Mouse (Mus musculus): ENCODE data around the gene Hps4. TPM values are rescaled to one million over a fixed set of nuclear protein-coding genes. Genes with fewer than 3 reads are reported as not detected.

The Hps4 gene
- polyA plus RNA-seq, 1 experiment from 2014 or later = 37.6 TPM

GRCm38 (mm10) chr5:112384805-112385472, 42.1 kb downstream of the Hps4 start:
- 91% methylated on average over 13 of the region's 13 CpGs for WGBS
- no peak overlapping the region for H3K4me2 ChIP-seq (ENCODE audit: low read length)
- no peaks in the 10 kb centered on the region for H3K9me3 ChIP-seq (ENCODE audit: control insufficient read depth, low read length)
- ATAC-seq = no peak
- H3K27me3 ChIP-seq (replicated peaks; ENCODE audit: control insufficient read depth, insufficient read depth, low read length) = no peaks in the 10 kb centered on the region
- H3K27ac ChIP-seq (ENCODE audit: low read length) = no peak overlapping the region
- H3K9ac ChIP-seq (replicated peaks; ENCODE audit: low read depth, low read length) = no peak overlapping the region
- H3K4me3 ChIP-seq (replicated peaks; ENCODE audit: low read length) = no peak overlapping the region
- peaks cover 20% of the 10 kb centered on the region for H3K4me1 ChIP-seq (replicated peaks; ENCODE audit: control insufficient read depth, insufficient read depth, low read length)
- peaks cover 22% of the 10 kb centered on the region for H3K36me3 ChIP-seq (ENCODE audit: control insufficient read depth, insufficient read depth)

- no peak overlapping the region for H3K9ac ChIP-seq (replicated peaks; ENCODE audit: low read depth, low read length)
- WGBS = 84% methylated on average over 2 of the region's 2 CpGs
- H3K9me3 ChIP-seq (ENCODE audit: control insufficient read depth, low read length) = no peaks in the 10 kb centered on the region
- H3K4me3 ChIP-seq (replicated peaks; ENCODE audit: low read length) = no peak overlapping the region
- peaks cover 29% of the 10 kb centered on the region for H3K4me1 ChIP-seq (replicated peaks; ENCODE audit: control insufficient read depth, insufficient read depth, low read length)
- H3K27me3 ChIP-seq (replicated peaks; ENCODE audit: control insufficient read depth, insufficient read depth, low read length) = no peaks in the 10 kb centered on the region
- no peak overlapping the region for H3K4me2 ChIP-seq (ENCODE audit: low read length)
- H3K27ac ChIP-seq (ENCODE audit: low read length) = no peak overlapping the region
- ATAC-seq = no peak
- H3K36me3 ChIP-seq (ENCODE audit: control insufficient read depth, insufficient read depth) = peaks cover 27% of the 10 kb centered on the region
Measured at GRCm38 (mm10) chr5:112385973-112386372, 43.1 kb downstream of the Hps4 start.

GRCm38 (mm10) chr5:112389352-112389751, 46.5 kb downstream of the Hps4 start:
- H3K27me3 ChIP-seq (replicated peaks; ENCODE audit: control insufficient read depth, insufficient read depth, low read length) = no peaks in the 10 kb centered on the region
- H3K9me3 ChIP-seq (ENCODE audit: control insufficient read depth, low read length) = no peaks in the 10 kb centered on the region
- peaks cover 36% of the 10 kb centered on the region for H3K4me1 ChIP-seq (replicated peaks; ENCODE audit: control insufficient read depth, insufficient read depth, low read length)
- peak overlapping the region; percentile 25; the same call in 1 of the 2 replicates for H3K9ac ChIP-seq (replicated peaks; ENCODE audit: low read depth, low read length)
- no peak overlapping the region for H3K27ac ChIP-seq (ENCODE audit: low read length)
- no peak for ATAC-seq
- peaks cover 29% of the 10 kb centered on the region for H3K36me3 ChIP-seq (ENCODE audit: control insufficient read depth, insufficient read depth)
- H3K4me3 ChIP-seq (replicated peaks; ENCODE audit: low read length) = no peak overlapping the region
- H3K4me2 ChIP-seq (ENCODE audit: low read length) = no peak overlapping the region; the same call in 1 of the 2 replicates
- 78% methylated on average over 9 of the region's 9 CpGs for WGBS

- no peaks in the 10 kb centered on the region for H3K27me3 ChIP-seq (replicated peaks; ENCODE audit: control insufficient read depth, insufficient read depth, low read length)
- H3K4me3 ChIP-seq (replicated peaks; ENCODE audit: low read length) = no peak overlapping the region
- peaks cover 22% of the 10 kb centered on the region for H3K36me3 ChIP-seq (ENCODE audit: control insufficient read depth, insufficient read depth)
- H3K9ac ChIP-seq (replicated peaks; ENCODE audit: low read depth, low read length) = no peak overlapping the region
- WGBS = 70% methylated on average over 16 of the region's 16 CpGs
- peaks cover 44% of the 10 kb centered on the region for H3K4me1 ChIP-seq (replicated peaks; ENCODE audit: control insufficient read depth, insufficient read depth, low read length)
- ATAC-seq = no peak
- H3K9me3 ChIP-seq (ENCODE audit: control insufficient read depth, low read length) = no peaks in the 10 kb centered on the region
- H3K27ac ChIP-seq (ENCODE audit: low read length) = no peak overlapping the region
- no peak overlapping the region for H3K4me2 ChIP-seq (ENCODE audit: low read length)
Measured at GRCm38 (mm10) chr5:112391002-112391401, 48.1 kb downstream of the Hps4 start.

GRCm38 (mm10) chr5:112391676-112392323, 48.9 kb downstream of the Hps4 start:
- H3K36me3 ChIP-seq (ENCODE audit: control insufficient read depth, insufficient read depth) = peaks cover 18% of the 10 kb centered on the region
- H3K9ac ChIP-seq (replicated peaks; ENCODE audit: low read depth, low read length) = peak overlapping the region; percentile 29
- WGBS = 71% methylated on average over 27 of the region's 27 CpGs
- no peak overlapping the region for H3K4me2 ChIP-seq (ENCODE audit: low read length)
- no peaks in the 10 kb centered on the region for H3K9me3 ChIP-seq (ENCODE audit: control insufficient read depth, low read length)
- no peak overlapping the region for H3K4me3 ChIP-seq (replicated peaks; ENCODE audit: low read length)
- no peaks in the 10 kb centered on the region for H3K27me3 ChIP-seq (replicated peaks; ENCODE audit: control insufficient read depth, insufficient read depth, low read length)
- ATAC-seq = no peak
- peaks cover 46% of the 10 kb centered on the region for H3K4me1 ChIP-seq (replicated peaks; ENCODE audit: control insufficient read depth, insufficient read depth, low read length)
- H3K27ac ChIP-seq (ENCODE audit: low read length) = no peak overlapping the region

- ATAC-seq = 0 out of 2 replicates have a peak, but pooled peaks have one; percentile 9
- peak overlapping the region; percentile 95 for H3K4me2 ChIP-seq (ENCODE audit: low read length)
- peak overlapping the region; percentile 75 for H3K4me3 ChIP-seq (replicated peaks; ENCODE audit: low read length)
- no peaks in the 10 kb centered on the region for H3K27me3 ChIP-seq (replicated peaks; ENCODE audit: control insufficient read depth, insufficient read depth, low read length)
- H3K36me3 ChIP-seq (ENCODE audit: control insufficient read depth, insufficient read depth) = peaks cover 11% of the 10 kb centered on the region
- H3K27ac ChIP-seq (ENCODE audit: low read length) = no peak overlapping the region; the same call in 1 of the 2 replicates
- WGBS = 8% methylated on average over 15 of the region's 18 CpGs
- H3K9ac ChIP-seq (replicated peaks; ENCODE audit: low read depth, low read length) = peak overlapping the region; percentile 87
- H3K4me1 ChIP-seq (replicated peaks; ENCODE audit: control insufficient read depth, insufficient read depth, low read length) = peaks cover 46% of the 10 kb centered on the region
- H3K9me3 ChIP-seq (ENCODE audit: control insufficient read depth, low read length) = no peaks in the 10 kb centered on the region
Measured at GRCm38 (mm10) chr5:112393741-112394414, 51.0 kb downstream of the Hps4 start.

- H3K27me3 ChIP-seq (replicated peaks; ENCODE audit: control insufficient read depth, insufficient read depth, low read length) = no peaks in the 10 kb centered on the region
- under 1% methylated on average over 21 of the region's 28 CpGs for WGBS
- peaks cover 11% of the 10 kb centered on the region for H3K36me3 ChIP-seq (ENCODE audit: control insufficient read depth, insufficient read depth)
- peak overlapping the region; percentile 95 for H3K4me2 ChIP-seq (ENCODE audit: low read length)
- no peaks in the 10 kb centered on the region for H3K9me3 ChIP-seq (ENCODE audit: control insufficient read depth, low read length)
- H3K4me3 ChIP-seq (replicated peaks; ENCODE audit: low read length) = peak overlapping the region; percentile 75
- peak; percentile 73 for ATAC-seq
- H3K9ac ChIP-seq (replicated peaks; ENCODE audit: low read depth, low read length) = peak overlapping the region; percentile 87
- peak overlapping the region; percentile 84 for H3K27ac ChIP-seq (ENCODE audit: low read length)
- peaks cover 43% of the 10 kb centered on the region for H3K4me1 ChIP-seq (replicated peaks; ENCODE audit: control insufficient read depth, insufficient read depth, low read length)
Measured at GRCm38 (mm10) chr5:112394415-112394763, 51.5 kb downstream of the Hps4 start.

- H3K27ac ChIP-seq (ENCODE audit: low read length) = peak within 1 kb of the TSS; percentile 84
- H3K36me3 ChIP-seq (ENCODE audit: control insufficient read depth, insufficient read depth) = peaks cover 10% of the 10 kb centered on the region
- peak within 1 kb of the TSS; percentile 87 for H3K9ac ChIP-seq (replicated peaks; ENCODE audit: low read depth, low read length)
- ATAC-seq = peak; percentile 88
- H3K27me3 ChIP-seq (replicated peaks; ENCODE audit: control insufficient read depth, insufficient read depth, low read length) = no peaks in the 10 kb centered on the region
- WGBS = under 1% methylated on average over 28 of the region's 67 CpGs
- peaks cover 40% of the 10 kb centered on the region for H3K4me1 ChIP-seq (replicated peaks; ENCODE audit: control insufficient read depth, insufficient read depth, low read length)
- peak within 1 kb of the TSS; percentile 95 for H3K4me2 ChIP-seq (ENCODE audit: low read length)
- H3K4me3 ChIP-seq (replicated peaks; ENCODE audit: low read length) = peak within 1 kb of the TSS; percentile 75
- no peaks in the 10 kb centered on the region for H3K9me3 ChIP-seq (ENCODE audit: control insufficient read depth, low read length)
Measured at GRCm38 (mm10) chr5:112394779-112395443, 52.0 kb downstream of the Hps4 start, which contains the start of gene Asphd2. TSS of gene Asphd2 (minus strand) at chr5:112394866.

GRCm38 (mm10) chr5:112396066-112396465, 53.2 kb downstream of the Hps4 start:
- no peaks in the 10 kb centered on the region for H3K9me3 ChIP-seq (ENCODE audit: control insufficient read depth, low read length)
- peaks cover 4% of the 10 kb centered on the region for H3K36me3 ChIP-seq (ENCODE audit: control insufficient read depth, insufficient read depth)
- H3K27ac ChIP-seq (ENCODE audit: low read length) = peak overlapping the region; percentile 84
- ATAC-seq = no peak
- H3K4me2 ChIP-seq (ENCODE audit: low read length) = no peak overlapping the region
- no peaks in the 10 kb centered on the region for H3K27me3 ChIP-seq (replicated peaks; ENCODE audit: control insufficient read depth, insufficient read depth, low read length)
- H3K4me3 ChIP-seq (replicated peaks; ENCODE audit: low read length) = no peak overlapping the region
- no peak overlapping the region for H3K9ac ChIP-seq (replicated peaks; ENCODE audit: low read depth, low read length)
- WGBS = 63% methylated on average over 18 of the region's 18 CpGs
- H3K4me1 ChIP-seq (replicated peaks; ENCODE audit: control insufficient read depth, insufficient read depth, low read length) = peaks cover 30% of the 10 kb centered on the region

Measured in forebrain, embryonic 16.5 days (tissue).